Mouse (Mus musculus) heart, embryonic 14.5 days (tissue): Measurements from ENCODE around the gene Oprd1. TPM values are rescaled to one million over a fixed set of nuclear protein-coding genes. Genes with fewer than 3 reads are reported as not detected.

Source experiments
- ATAC-seq: fragments of 200-750 bp; cut with Nextera tagmentation; 2 replicates; pipeline ENCODE4 v1.8.0; 2017; ENCODE audit warnings: low read depth, moderate TSS enrichment; ENCODE audit not compliant: insufficient number of reproducible peaks, insufficient read depth, low FRiP score
- H3K27ac ChIP-seq, 2 experiments: fragments of 200-500 bp in 1 of 2; fragments of 300-500 bp in 1 of 2; sonication (generic) in 1 of 2; replicated peaks in 1 of 2; 2 replicates each; pipeline ENCODE4 v1.5.1; 2012 to 2014; ENCODE audit warnings: low read depth in 2 of 2, low read length in 2 of 2, control low read depth in 1 of 2, mild to moderate bottlenecking in 1 of 2, mixed read lengths in 1 of 2; ENCODE audit not compliant: control insufficient read depth in 1 of 2, insufficient read depth in 1 of 2
- H3K27me3 ChIP-seq: fragments of 300-500 bp; sonication (generic); 2 replicates; pipeline ENCODE4 v1.6.1; 2014; ENCODE audit warnings: mild to moderate bottlenecking, low read length, control low read depth; ENCODE audit not compliant: control insufficient read depth, insufficient read depth
- H3K36me3 ChIP-seq: fragments of 300-500 bp; sonication (generic); 2 replicates; pipeline ENCODE4 v1.6.1; 2014; ENCODE audit warnings: mild to moderate bottlenecking, control low read depth, low read length, mixed read lengths; ENCODE audit not compliant: control insufficient read depth, insufficient read depth
- H3K4me1 ChIP-seq, 2 experiments: fragments of 200-500 bp in 1 of 2; fragments of 300-500 bp in 1 of 2; sonication (generic) in 1 of 2; 2 replicates each; pipeline ENCODE4 v1.6.1; 2012 to 2014; ENCODE audit warnings: low read length in 2 of 2, control low read depth in 1 of 2, mixed read lengths in 1 of 2; ENCODE audit not compliant: control insufficient read depth in 2 of 2, insufficient read depth in 2 of 2
- H3K4me2 ChIP-seq: fragments of 300-500 bp; sonication (generic); 2 replicates; pipeline ENCODE4 v1.6.1; 2014; ENCODE audit warnings: mild to moderate bottlenecking, low read length
- H3K4me3 ChIP-seq, 2 experiments: fragments of 200-500 bp in 1 of 2; fragments of 300-500 bp in 1 of 2; sonication (generic) in 1 of 2; 2 replicates each; pipeline ENCODE4 v1.5.1; 2012 to 2014; ENCODE audit warnings: low read length in 2 of 2, mild to moderate bottlenecking in 2 of 2, control low read depth in 1 of 2, low read depth in 1 of 2, moderate library complexity in 1 of 2; ENCODE audit not compliant: control insufficient read depth in 1 of 2, insufficient read depth in 1 of 2
- H3K9ac ChIP-seq: fragments of 300-500 bp; sonication (generic); 2 replicates; pipeline ENCODE4 v1.6.1; 2014; ENCODE audit warnings: mild to moderate bottlenecking, low read length
- H3K9me3 ChIP-seq: fragments of 300-500 bp; sonication (generic); 2 replicates; pipeline ENCODE4 v1.6.1; 2016; ENCODE audit warnings: low read length, control low read depth; ENCODE audit not compliant: control insufficient read depth
- WGBS: fragments of 180-500 bp; shearing (Covaris S2); extraction: QIAGEN DNeasy Blood & Tissue Kit; methylation state at CpG from one replicate; pipeline ENCODE4 v1.1.7; 2014; 5-methylcytosine and 5-hydroxymethylcytosine counted together
- polyA plus RNA-seq: library from polyadenylated mRNA; unstranded; fragments of >200 nt; fragmentation: Nextera tagmentation; extraction: Ambion mirVana; gene quantifications from 2 replicates; pipeline ENCODE4 v1.2.1, GENCODE M21; 2014

Oprd1 gene
- polyA plus RNA-seq, 1 experiment from 2014 or later: 0.50 TPM

GRCm38 (mm10) chr4:132067112-132067937 is 77.0 kb downstream of the Oprd1 start:
- H3K9ac ChIP-seq: no peak overlapping the region
- H3K27me3 ChIP-seq: no peaks in the 10 kb centered on the region
- H3K36me3 ChIP-seq: peaks cover 5% of the 10 kb centered on the region; the same call in 1 of the 2 replicates
- ATAC-seq: no peak
- peaks cover 17 to 37% of the 10 kb centered on the region in 2 experiments for H3K4me1 ChIP-seq
- H3K9me3 ChIP-seq: no peaks in the 10 kb centered on the region
- H3K4me2 ChIP-seq: no peak overlapping the region
- no peak overlapping the region for H3K4me3 ChIP-seq
- no peak overlapping the region for H3K27ac ChIP-seq
- 75% methylated on average over 14 of the region's 14 CpGs for WGBS

GRCm38 (mm10) chr4:132066101-132066773 is 78.0 kb downstream of the Oprd1 start:
- Histone ChIP-seq H3K36me3 (peaks cover 5% of the 10 kb centered on the region; the same call in 1 of the 2 replicates), H3K4me3 (no peak overlapping the region), H3K9ac (peak overlapping the region; percentile 44; the same call in 1 of the 2 replicates), H3K4me1 (peaks cover 17 to 39% of the 10 kb centered on the region in 2 experiments), H3K4me2 (peak overlapping the region; percentile 37), H3K9me3 (no peaks in the 10 kb centered on the region), H3K27ac (no peak overlapping the region; a peak in 1 of 4 replicates), H3K27me3 (no peaks in the 10 kb centered on the region)
- 43% methylated on average over 10 of the region's 10 CpGs for WGBS
- ATAC-seq: no peak

GRCm38 (mm10) chr4:132065578-132065977 is 78.7 kb downstream of the Oprd1 start:
- H3K27ac ChIP-seq: 0 out of 4 replicates have a peak overlapping the region, but pooled peaks of 1 of the 2 experiments have one; percentile 28
- H3K27me3 ChIP-seq: no peaks in the 10 kb centered on the region
- H3K4me2 ChIP-seq: peak overlapping the region; percentile 37
- no peaks in the 10 kb centered on the region for H3K9me3 ChIP-seq
- H3K9ac ChIP-seq: peak overlapping the region; percentile 44; the same call in 1 of the 2 replicates
- no peak for ATAC-seq
- H3K4me3 ChIP-seq: no peak overlapping the region
- H3K36me3 ChIP-seq: peaks cover 5% of the 10 kb centered on the region; the same call in 1 of the 2 replicates
- peaks cover 17 to 40% of the 10 kb centered on the region in 2 experiments for H3K4me1 ChIP-seq
- WGBS: 34% methylated on average over 3 of the region's 3 CpGs

DNA sequence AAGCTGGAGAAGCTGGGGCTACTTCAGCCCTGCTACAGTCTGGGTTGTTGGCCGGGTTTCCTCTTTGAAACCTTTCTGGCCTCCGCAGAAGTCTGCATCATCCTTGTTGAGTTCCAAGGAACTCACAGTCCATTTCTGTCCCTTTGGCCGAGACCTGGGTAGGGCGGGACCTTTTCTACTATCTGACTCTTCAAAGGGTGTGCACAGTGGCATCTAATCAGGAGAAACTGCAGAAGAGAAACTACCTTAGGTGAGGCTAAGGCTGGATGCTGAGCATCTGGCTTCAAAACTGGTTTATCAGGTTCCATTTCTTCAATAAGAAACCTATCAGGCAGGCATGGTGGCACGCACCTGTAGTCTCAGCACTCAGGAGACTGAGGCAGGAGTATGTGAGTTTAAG is 79.7 kb downstream of the Oprd1 start:
- ATAC-seq: no peak
- H3K9ac ChIP-seq: no peak overlapping the region

GRCm38 (mm10) chr4:132062934-132063884 is 81.1 kb downstream of the Oprd1 start:
- H3K9me3 ChIP-seq: no peaks in the 10 kb centered on the region
- H3K27ac ChIP-seq: no peak overlapping the region
- H3K4me2 ChIP-seq: no peak overlapping the region
- H3K9ac ChIP-seq: no peak overlapping the region
- peaks cover 27 to 51% of the 10 kb centered on the region in 2 experiments for H3K4me1 ChIP-seq
- 55% methylated on average over 17 of the region's 17 CpGs for WGBS
- H3K27me3 ChIP-seq: no peaks in the 10 kb centered on the region
- no peak overlapping the region for H3K4me3 ChIP-seq
- ATAC-seq: no peak
- H3K36me3 ChIP-seq: no peaks in the 10 kb centered on the region

More for the DNA sequence above, 79.7 kb downstream of the Oprd1 start:
- Histone ChIP-seq H3K9me3 (no peaks in the 10 kb centered on the region), H3K27ac (no peak overlapping the region), H3K4me1 (peaks cover 24 to 46% of the 10 kb centered on the region in 2 experiments), H3K4me2 (no peak overlapping the region), H3K4me3 (no peak overlapping the region), H3K27me3 (no peaks in the 10 kb centered on the region), H3K36me3 (no peaks in the 10 kb centered on the region)
- 81% methylated on average over 5 of the region's 5 CpGs for WGBS

DNA sequence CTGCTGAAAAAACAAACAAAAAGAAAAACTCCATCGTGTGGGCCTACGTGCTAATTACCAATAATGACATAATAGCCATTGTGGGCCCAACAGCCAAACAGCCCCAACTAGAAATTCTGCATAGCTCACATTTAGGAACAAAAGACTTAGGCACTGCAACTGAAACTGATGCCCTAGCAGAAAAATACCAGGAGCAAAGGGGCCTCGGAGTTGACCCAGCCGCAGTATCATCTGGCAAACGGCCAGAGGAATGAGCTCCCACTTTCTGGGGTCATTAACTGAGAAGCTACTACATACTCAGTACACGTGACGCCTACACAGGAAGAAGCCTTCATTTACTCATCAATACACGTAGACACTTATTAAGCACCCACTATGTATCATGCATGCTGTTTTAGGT is 82.0 kb downstream of the Oprd1 start:
- H3K27ac ChIP-seq: no peak overlapping the region
- WGBS: 57% methylated on average over 8 of the region's 8 CpGs
- no peaks in the 10 kb centered on the region for H3K36me3 ChIP-seq
- H3K4me1 ChIP-seq: peaks cover 27 to 55% of the 10 kb centered on the region in 2 experiments
- H3K4me3 ChIP-seq: no peak overlapping the region
- ATAC-seq: no peak
- no peaks in the 10 kb centered on the region for H3K9me3 ChIP-seq
- no peak overlapping the region for H3K4me2 ChIP-seq
- H3K9ac ChIP-seq: no peak overlapping the region
- no peaks in the 10 kb centered on the region for H3K27me3 ChIP-seq
